Mouse (Mus musculus): ENCODE measurements around the gene Tmem126a.

Tmem126a gene

GRCm38 (mm10) chr7:90456845-90457468, at the start of gene Tmem126a:
Tmem126a (minus strand) TSS chr7:90457229.
- peak; percentile 69 for DNase-seq

GRCm38 (mm10) chr7:90482607-90483006, 25.6 kb upstream of the Tmem126a start:
- no peak for DNase-seq

- no peak for DNase-seq
Measured at GRCm38 (mm10) chr7:90476313-90477245, 19.6 kb upstream of the Tmem126a start, which contains the start of gene Dlg2. Dlg2 (plus strand) TSS chr7:90476672.

GRCm38 (mm10) chr7:90475793-90476312, 18.8 kb upstream of the Tmem126a start, which contains the start of gene Tmem126b:
Tmem126b (minus strand) TSS chr7:90476001.
- DNase-seq = peak; percentile 99

- no peak for DNase-seq
Measured at GRCm38 (mm10) chr7:90473511-90473910, 16.5 kb upstream of the Tmem126a start.

- no peak for DNase-seq
Measured at GRCm38 (mm10) chr7:90461441-90461840, 4.4 kb upstream of the Tmem126a start.

GRCm38 (mm10) chr7:90460930-90461329, 3.9 kb upstream of the Tmem126a start:
- peak; percentile 72 for DNase-seq

- no peak for DNase-seq
Measured at GRCm38 (mm10) chr7:90460330-90460729, 3.3 kb upstream of the Tmem126a start.

GRCm38 (mm10) chr7:90457517-90457916, 488 bp upstream of the Tmem126a start:
- no peak for DNase-seq

GRCm38 (mm10) chr7:90456149-90456844, 732 bp downstream of the Tmem126a start:
- DNase-seq = no peak

GRCm38 (mm10) chr7:90444206-90444605, 12.8 kb downstream of the Tmem126a start:
- no peak for DNase-seq

- peak; percentile 77 for DNase-seq
Measured at GRCm38 (mm10) chr7:90443101-90444091, 13.6 kb downstream of the Tmem126a start.

- peak; percentile 96 for DNase-seq
Measured at GRCm38 (mm10) chr7:90442518-90443080, 14.4 kb downstream of the Tmem126a start, which contains the start of gene Crebzf. Crebzf (plus strand) TSS chr7:90442729.

GRCm38 (mm10) chr7:90442070-90442469, 15.0 kb downstream of the Tmem126a start:
- DNase-seq = no peak

- DNase-seq = no peak
Measured at GRCm38 (mm10) chr7:90440044-90440443, 17.0 kb downstream of the Tmem126a start.

GRCm38 (mm10) chr7:90432221-90432620, 24.8 kb downstream of the Tmem126a start:
- DNase-seq = no peak

- DNase-seq = no peak
Measured at GRCm38 (mm10) chr7:90427006-90427405, 30.0 kb downstream of the Tmem126a start.

GRCm38 (mm10) chr7:90426020-90427001, 30.7 kb downstream of the Tmem126a start, which contains the start of gene Ccdc89:
Ccdc89 (plus strand) TSS chr7:90426577.
- DNase-seq = no peak

GRCm38 (mm10) chr7:90409934-90410333, 47.1 kb downstream of the Tmem126a start:
- DNase-seq = peak; percentile 73
